Mouse (Mus musculus) MEL (cell line): Measurements from ENCODE around the gene Gstp2. TPM values are rescaled to one million over a fixed set of nuclear protein-coding genes. Genes with fewer than 3 reads are reported as not detected.
"Not testable (repeated sequence)": the region's sequence is repeated elsewhere in the genome, so short reads cannot be mapped to it uniquely, and the experiment has no call there.

Source experiments
- DNase-seq: peaks from one replicate; pipeline ENCODE4 v3.0.0; 2011; ENCODE audit warnings: low read depth, low spot score
- H3K27ac ChIP-seq: 2 replicates; pipeline ENCODE4 v1.5.1; 2012; ENCODE audit warnings: low read depth, mild to moderate bottlenecking, control low read depth, low read length, moderate library complexity; ENCODE audit not compliant: control insufficient read depth
- H3K27me3 ChIP-seq, 2 experiments: fragments of 150-350 bp in 1 of 2; sonication (generic) in 1 of 2; 2 replicates each; pipeline ENCODE4 v1.6.1; 2012; ENCODE audit warnings: low read length in 2 of 2, mild to moderate bottlenecking in 2 of 2, improper control_type of control experiment in 1 of 2, moderate library complexity in 1 of 2; ENCODE audit not compliant: insufficient read depth in 2 of 2, control insufficient read depth in 1 of 2
- H3K36me3 ChIP-seq, 2 experiments: 2 replicates each; pipeline ENCODE4 v1.6.1; 2012 to 2014; ENCODE audit warnings: low read length in 2 of 2, improper control_type of control experiment in 1 of 2, inconsistent platforms in 1 of 2, mild to moderate bottlenecking in 1 of 2; ENCODE audit not compliant: insufficient read depth in 2 of 2, control insufficient read depth in 1 of 2
- H3K4me1 ChIP-seq, 2 experiments: fragments of 150-350 bp in 1 of 2; sonication (generic) in 1 of 2; 2 replicates each; pipeline ENCODE4 v1.6.1; 2012; ENCODE audit warnings: low read length in 2 of 2, improper control_type of control experiment in 1 of 2, mild to moderate bottlenecking in 1 of 2; ENCODE audit not compliant: insufficient read depth in 2 of 2, control insufficient read depth in 1 of 2
- H3K4me3 ChIP-seq, 2 experiments: fragments of 150-350 bp in 1 of 2; sonication (generic) in 1 of 2; 2 replicates each; pipeline ENCODE4 v1.5.1; 2012; ENCODE audit warnings: low read depth in 2 of 2, low read length in 2 of 2, mild to moderate bottlenecking in 2 of 2, moderate library complexity in 2 of 2, control low read depth in 1 of 2, improper control_type of control experiment in 1 of 2; ENCODE audit not compliant: control insufficient read depth in 1 of 2, insufficient read depth in 1 of 2
- H3K79me2 ChIP-seq: 2 replicates; pipeline ENCODE4 v1.6.1; 2012; ENCODE audit warnings: mild to moderate bottlenecking, low read length, moderate library complexity; ENCODE audit not compliant: control insufficient read depth, poor library complexity, insufficient read depth
- H3K9ac ChIP-seq: 2 replicates; pipeline ENCODE4 v1.6.1; 2012; ENCODE audit warnings: low read depth, mild to moderate bottlenecking, control low read depth, low read length, moderate library complexity; ENCODE audit not compliant: control insufficient read depth, poor library complexity, severe bottlenecking
- H3K9me3 ChIP-seq: fragments of 150-350 bp; sonication (generic); replicated peaks from 2 replicates; pipeline ENCODE4 v1.6.1; 2012; ENCODE audit warnings: mild to moderate bottlenecking, low read length, improper control_type of control experiment, moderate library complexity; ENCODE audit not compliant: insufficient read depth
- BHLHE40 ChIP-seq: IDR thresholded peaks from 2 replicates; pipeline ENCODE4 v1.6.1; 2012; ENCODE audit warnings: low read depth, mild to moderate bottlenecking, inconsistent platforms, low read length, improper control_type of control experiment, borderline replicate concordance
- CHD1 ChIP-seq: IDR thresholded peaks from 2 replicates; pipeline ENCODE4 v1.6.1; 2012; ENCODE audit warnings: low read depth, mild to moderate bottlenecking, inconsistent platforms, low read length, improper control_type of control experiment
- CHD2 ChIP-seq: IDR thresholded peaks from 2 replicates; pipeline ENCODE4 v1.6.1; 2011; ENCODE audit warnings: low read length, improper control_type of control experiment
- CTCF ChIP-seq, 3 experiments: IDR thresholded peaks in 2 of 3; conservative IDR thresholded peaks in 1 of 3; 2 replicates each; pipeline ENCODE4 v1.5.1; 2011 to 2012; ENCODE audit warnings: low read length in 3 of 3, low read depth in 2 of 3, mild to moderate bottlenecking in 2 of 3, improper control_type of control experiment in 1 of 3, inconsistent platforms in 1 of 3, mixed read lengths in 1 of 3, moderate library complexity in 1 of 3; ENCODE audit not compliant: control insufficient read depth in 1 of 3, insufficient read depth in 1 of 3, poor library complexity in 1 of 3, severe bottlenecking in 1 of 3
- E2F4 ChIP-seq: IDR thresholded peaks from 2 replicates; pipeline ENCODE4 v1.6.1; 2011; ENCODE audit warnings: low read depth, low read length, improper control_type of control experiment, borderline replicate concordance
- ELF1 ChIP-seq: IDR thresholded peaks from 2 replicates; pipeline ENCODE4 v1.6.1; 2014; ENCODE audit warnings: low read depth, mild to moderate bottlenecking, inconsistent platforms, low read length, improper control_type of control experiment, moderate library complexity
- ETS1 ChIP-seq: IDR thresholded peaks from 2 replicates; pipeline ENCODE4 v1.6.1; 2012; ENCODE audit warnings: low read depth, mild to moderate bottlenecking, inconsistent platforms, low read length, improper control_type of control experiment, moderate library complexity
- GABPA ChIP-seq: IDR thresholded peaks from 2 replicates; pipeline ENCODE4 v1.6.1; 2012; ENCODE audit warnings: low read depth, mild to moderate bottlenecking, inconsistent platforms, low read length, improper control_type of control experiment, moderate library complexity
- GATA1 ChIP-seq: IDR thresholded peaks from 2 replicates; pipeline ENCODE4 v1.6.1; 2011; ENCODE audit warnings: low read depth, low read length, improper control_type of control experiment
- HCFC1 ChIP-seq: IDR thresholded peaks from 2 replicates; pipeline ENCODE4 v1.6.1; 2012; ENCODE audit warnings: low read depth, mild to moderate bottlenecking, inconsistent platforms, low read length, improper control_type of control experiment, moderate library complexity
- JUND ChIP-seq: IDR thresholded peaks from 2 replicates; pipeline ENCODE4 v1.6.1; 2011; ENCODE audit warnings: low read depth, mild to moderate bottlenecking, improper control_type of control experiment, low read length
- KAT2A ChIP-seq: conservative IDR thresholded peaks from 2 replicates; pipeline ENCODE4 v1.6.1; 2012; ENCODE audit warnings: low read depth, low read length, improper control_type of control experiment, inconsistent platforms
- MAFK ChIP-seq: IDR thresholded peaks from 2 replicates; pipeline ENCODE4 v1.6.1; 2011; ENCODE audit warnings: low read depth, mild to moderate bottlenecking, low read length, improper control_type of control experiment, borderline replicate concordance
- MAX ChIP-seq: IDR thresholded peaks from 2 replicates; pipeline ENCODE4 v1.6.1; 2011; ENCODE audit warnings: low read length, improper control_type of control experiment
- MAZ ChIP-seq: IDR thresholded peaks from 2 replicates; pipeline ENCODE4 v1.6.1; 2012; ENCODE audit warnings: low read depth, mild to moderate bottlenecking, inconsistent platforms, low read length, improper control_type of control experiment
- MEF2A ChIP-seq: IDR thresholded peaks from 2 replicates; pipeline ENCODE4 v1.6.1; 2014; ENCODE audit warnings: low read depth, mild to moderate bottlenecking, inconsistent platforms, low read length, improper control_type of control experiment; ENCODE audit not compliant: poor library complexity, insufficient replicate concordance, severe bottlenecking; ENCODE audit errors: extremely low read depth
- MXI1 ChIP-seq: IDR thresholded peaks from 2 replicates; pipeline ENCODE4 v1.6.1; 2011; ENCODE audit warnings: mild to moderate bottlenecking, low read depth, low read length, improper control_type of control experiment
- MYB ChIP-seq: IDR thresholded peaks from 2 replicates; pipeline ENCODE4 v1.6.1; 2011; ENCODE audit warnings: mild to moderate bottlenecking, low read depth, low read length, improper control_type of control experiment
- MYC ChIP-seq: IDR thresholded peaks from 2 replicates; pipeline ENCODE4 v1.6.1; 2011; ENCODE audit warnings: low read depth, mild to moderate bottlenecking, low read length, improper control_type of control experiment, moderate library complexity
- NELFE ChIP-seq: IDR thresholded peaks from 2 replicates; pipeline ENCODE4 v1.6.1; 2011; ENCODE audit warnings: low read depth, low read length, improper control_type of control experiment
- NRF1 ChIP-seq: IDR thresholded peaks from 2 replicates; pipeline ENCODE4 v1.6.1; 2014; ENCODE audit warnings: low read depth, mild to moderate bottlenecking, inconsistent platforms, low read length, improper control_type of control experiment, moderate library complexity; ENCODE audit not compliant: poor library complexity, insufficient read depth, severe bottlenecking
- POLR2AphosphoS2 ChIP-seq: IDR thresholded peaks from 2 replicates; pipeline ENCODE4 v1.6.1; 2011; ENCODE audit warnings: low read length, improper control_type of control experiment
- POLR2AphosphoS5 ChIP-seq: IDR thresholded peaks from 2 replicates; pipeline ENCODE4 v1.6.1; 2012; ENCODE audit warnings: low read depth, borderline replicate concordance, mild to moderate bottlenecking, inconsistent platforms, low read length, moderate library complexity, mixed read lengths
- RAD21 ChIP-seq: IDR thresholded peaks from 2 replicates; pipeline ENCODE4 v1.6.1; 2011; ENCODE audit warnings: mild to moderate bottlenecking, low read depth, low read length, improper control_type of control experiment
- RCOR1 ChIP-seq: IDR thresholded peaks from 2 replicates; pipeline ENCODE4 v1.6.1; 2012; ENCODE audit warnings: low read depth, mild to moderate bottlenecking, inconsistent platforms, low read length, improper control_type of control experiment
- SIN3A ChIP-seq: IDR thresholded peaks from 2 replicates; pipeline ENCODE4 v1.6.1; 2012; ENCODE audit warnings: low read length, improper control_type of control experiment, inconsistent platforms
- SMC3 ChIP-seq: IDR thresholded peaks from 2 replicates; pipeline ENCODE4 v1.6.1; 2011; ENCODE audit warnings: low read depth, low read length, improper control_type of control experiment
- TBP ChIP-seq: IDR thresholded peaks from 2 replicates; pipeline ENCODE4 v1.8.0; 2011; ENCODE audit warnings: low read depth, low read length, improper control_type of control experiment
- TCF12 ChIP-seq: IDR thresholded peaks from 2 replicates; pipeline ENCODE4 v1.6.1; 2014; ENCODE audit warnings: low read depth, mild to moderate bottlenecking, inconsistent platforms, low read length, improper control_type of control experiment, moderate library complexity
- UBTF ChIP-seq: IDR thresholded peaks from 2 replicates; pipeline ENCODE4 v1.6.1; 2012; ENCODE audit warnings: low read depth, mild to moderate bottlenecking, inconsistent platforms, low read length, improper control_type of control experiment, moderate library complexity, borderline replicate concordance; ENCODE audit not compliant: insufficient read depth
- ZC3H11A ChIP-seq: IDR thresholded peaks from 2 replicates; pipeline ENCODE4 v1.6.1; 2012; ENCODE audit warnings: low read depth, mild to moderate bottlenecking, inconsistent platforms, low read length, improper control_type of control experiment
- ZMIZ1 ChIP-seq: IDR thresholded peaks from 2 replicates; pipeline ENCODE4 v1.6.1; 2012; ENCODE audit warnings: low read depth, mild to moderate bottlenecking, inconsistent platforms, low read length, improper control_type of control experiment, moderate library complexity
- polyA plus RNA-seq, 2 experiments: library from polyadenylated mRNA; stranded (reverse) in 1 of 2; unstranded in 1 of 2; fragments of >175 nt in 1 of 2; fragments of >200 nt in 1 of 2; gene quantifications; 2 replicates each; pipeline versions ENCODE4 v1.2.1 to v1.2.4; 2012; ENCODE audit warnings: low replicate concordance in 2 of 2, low read depth in 1 of 2; ENCODE audit not compliant: insufficient read length in 2 of 2, insufficient read depth in 1 of 2, missing spikeins in 1 of 2
- total RNA-seq: library from RNA; depleted of rRNA; stranded (reverse); fragments of 300-350 nt; gene quantifications from 2 replicates; pipeline ENCODE4 v1.2.3, GENCODE M21; 2012

Gene Gstp2
- total and polyA plus RNA-seq, 3 experiments, result 0.65 to 7.4 TPM; not detected in 1

DNA sequence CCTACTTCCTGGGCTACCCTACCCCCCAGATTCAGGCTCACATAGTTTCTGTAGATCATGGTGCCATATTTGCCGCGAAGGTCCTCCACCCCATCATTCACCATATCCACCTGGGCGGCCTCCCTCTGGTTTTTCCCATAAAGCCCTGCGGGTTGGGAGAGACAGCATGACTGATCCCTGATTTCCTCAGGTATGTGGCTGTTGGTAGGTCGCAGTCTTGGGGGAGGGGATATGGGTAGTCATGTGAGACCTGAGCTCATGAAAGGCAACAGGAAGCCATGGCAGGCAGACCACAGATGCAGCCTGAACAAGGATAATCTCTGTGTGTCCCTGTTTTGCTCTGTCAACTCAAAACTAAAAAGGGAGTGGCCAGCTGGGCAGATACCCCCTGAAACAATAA is 4.9 kb downstream of the Gstp2 start:
- H3K36me3 ChIP-seq, H3K79me2 ChIP-seq, DNase-seq, H3K4me3 ChIP-seq, H3K27me3 ChIP-seq, H3K9ac ChIP-seq, H3K4me1 ChIP-seq, H3K9me3 ChIP-seq, H3K27ac ChIP-seq: not testable (repeated sequence)

DNA sequence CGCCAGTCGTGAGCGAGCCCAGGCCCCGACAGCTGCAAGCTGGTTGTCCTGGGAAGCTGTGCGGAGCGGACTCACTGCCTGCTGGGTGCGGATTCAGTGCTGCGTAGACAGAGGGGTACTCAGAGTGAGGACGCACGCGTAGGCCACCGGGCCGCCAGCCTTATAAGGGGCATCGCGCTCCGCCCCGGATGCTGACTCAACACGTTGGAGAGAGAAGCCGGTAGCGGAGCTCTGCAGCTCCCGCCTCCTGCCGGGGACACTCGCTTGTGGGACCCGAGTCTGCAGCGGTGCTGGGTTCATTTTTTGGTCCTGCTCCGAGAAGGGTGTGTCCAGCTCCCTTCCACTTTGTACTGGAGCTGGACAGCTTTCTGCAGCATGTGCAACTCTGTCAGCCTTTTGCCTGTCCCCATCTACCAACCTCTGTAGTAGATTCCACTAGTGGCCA is 8.0 kb downstream of the Gstp2 start, which contains the start of gene Gstp1:
TSS of gene Gstp1 (minus strand) at position 198 of the 445 bp plus-strand sequence.
- H3K27ac ChIP-seq, result peak within 1 kb of the TSS; percentile 46
- H3K79me2 ChIP-seq, result peaks cover 4% of the 10 kb centered on the region
- H3K4me3 ChIP-seq, result peak within 1 kb of the TSS; percentile 77 to 94
- H3K9me3 ChIP-seq, result no peaks in the 10 kb centered on the region
- DNase-seq, result peak; percentile 93
- peak within 1 kb of the TSS; percentile 84 for H3K9ac ChIP-seq
- no peaks in the 10 kb centered on the region for H3K27me3 ChIP-seq
- peaks cover 0 to 5% of the 10 kb centered on the region in 2 experiments; a peak in 2 of 4 replicates for H3K36me3 ChIP-seq
- H3K4me1 ChIP-seq, result peaks cover 0 to 8% of the 10 kb centered on the region in 2 experiments; a peak in 2 of 4 replicates
- peak; percentile 97 for TF ChIP-seq ZMIZ1
- TF ChIP-seq MEF2A, result no peak
- peak; percentile 12; the same call in 1 of the 2 replicates for TF ChIP-seq BHLHE40
- TF ChIP-seq GATA1, result no peak
- peak; percentile 66; the same call in 1 of the 2 replicates for TF ChIP-seq MAX
- no peak for TF ChIP-seq GABPA
- TF ChIP-seq CHD2, result no peak
- TF ChIP-seq RAD21, result no peak
- TF ChIP-seq MAFK, result peak; percentile 86
- TF ChIP-seq TCF12, result peak; percentile 51
- TF ChIP-seq MAZ, result peak; percentile 50; the same call in 1 of the 2 replicates
- no peak for TF ChIP-seq SMC3
- peak; percentile 95 for TF ChIP-seq POLR2AphosphoS2
- TF ChIP-seq JUND, result no peak
- peak; percentile 97 for TF ChIP-seq TBP
- no peak for TF ChIP-seq KAT2A
- TF ChIP-seq NRF1, result peak; percentile 62
- peak; percentile 87 for TF ChIP-seq MXI1
- 0 out of 2 replicates have a peak, but pooled peaks have one; percentile 47 for TF ChIP-seq UBTF
- peak in 1 of 3 experiments; percentile 5; a peak in 1 of 6 replicates for TF ChIP-seq CTCF (IDR thresholded peaks at IDR 0.05 in 2 of 3, conservative IDR thresholded peaks at IDR 0.05 in 1 of 3; ENCODE audit: control insufficient read depth in 1 of 3, insufficient read depth in 1 of 3, low read depth in 2 of 3, low read length in 3 of 3, poor library complexity in 1 of 3, severe bottlenecking in 1 of 3)
- TF ChIP-seq NELFE, result peak; percentile 95
- TF ChIP-seq HCFC1, result peak; percentile 76
- TF ChIP-seq CHD1, result no peak
- peak; percentile 76 for TF ChIP-seq ELF1
- TF ChIP-seq MYC, result peak; percentile 70
- peak; percentile 72; the same call in 1 of the 2 replicates for TF ChIP-seq POLR2AphosphoS5
- peak; percentile 73 for TF ChIP-seq SIN3A
- TF ChIP-seq ZC3H11A, result no peak
- peak; percentile 45; the same call in 1 of the 2 replicates for TF ChIP-seq ETS1
- TF ChIP-seq E2F4, result no peak
- no peak for TF ChIP-seq MYB
- no peak for TF ChIP-seq RCOR1
